Mouse (Mus musculus) testis, adult 2 months (tissue): ENCODE measurements at regions not wholly inside any gene's neighbourhood (a gene's known extent, or its start where the extent isn't known, plus 50 kb on each side); places are given as distances from the start of the nearest gene placed in this dataset.

Experiments
- CTCF ChIP-seq: fragments of 200-500 bp; IDR thresholded peaks from 2 replicates; pipeline ENCODE4 v1.5.1; 2012; ENCODE audit warnings: low read depth, mild to moderate bottlenecking, inconsistent platforms, low read length, moderate library complexity; ENCODE audit not compliant: control insufficient read depth, insufficient read depth, insufficient replicate concordance
- POLR2A ChIP-seq: fragments of 200-500 bp; IDR thresholded peaks from 2 replicates; pipeline ENCODE4 v1.6.1; 2012; ENCODE audit warnings: low read depth, mild to moderate bottlenecking, inconsistent platforms, low read length, moderate library complexity; ENCODE audit not compliant: control insufficient read depth

DNA sequence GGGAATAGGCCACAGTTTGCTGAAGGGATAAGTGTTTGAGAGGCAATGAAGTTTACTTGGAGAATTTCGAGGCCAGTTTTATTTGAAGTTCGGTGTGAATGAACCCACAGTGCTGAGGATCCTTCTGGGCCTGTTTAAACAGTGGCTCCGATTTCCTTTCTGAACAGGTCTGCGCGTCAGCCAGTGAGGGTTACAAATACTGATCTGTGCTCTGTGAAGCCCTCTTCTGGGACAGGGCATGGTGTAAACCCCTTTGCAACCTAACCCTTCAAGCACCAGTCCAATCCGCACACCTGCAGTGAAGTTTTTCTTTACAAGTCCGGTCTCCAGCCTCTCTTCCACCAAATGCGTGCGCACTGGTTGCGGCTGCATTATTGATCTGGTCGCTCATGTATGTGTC, 133.1 kb downstream of the Ndfip2 start:
- TF ChIP-seq CTCF (no peak), POLR2A (no peak)
